Mouse (Mus musculus): ENCODE results near the gene Notch2.

GRCm38 (mm10) chr3:98180805-98181204 lies 167.5 kb downstream of the Notch2 start:
- TF ChIP-seq GATA1 (IDR thresholded peaks at IDR 0.05; ENCODE audit: low read length) (no peak), TAL1 (IDR thresholded peaks at IDR 0.05; ENCODE audit: low read length) (no peak)

Measured in erythroblast, embryonic 14.5 days (primary cell).